Mouse (Mus musculus) hindbrain, embryonic 13.5 days (tissue): ENCODE results near the gene Bfsp1. TPM values are rescaled to one million over a fixed set of nuclear protein-coding genes. Genes with fewer than 3 reads are reported as not detected.

ENCODE experiments used
- ATAC-seq: fragments of 200-750 bp; cut with Nextera tagmentation; 2 replicates; pipeline ENCODE4 v1.8.0; 2017; ENCODE audit warnings: moderate TSS enrichment; ENCODE audit not compliant: low FRiP score
- H3K27ac ChIP-seq: fragments of 300-500 bp; sonication (generic); 2 replicates; pipeline ENCODE4 v1.5.1; 2015; ENCODE audit warnings: inconsistent platforms, mild to moderate bottlenecking, moderate library complexity
- H3K27me3 ChIP-seq: fragments of 300-500 bp; sonication (generic); 2 replicates; pipeline ENCODE4 v1.6.1; 2015; ENCODE audit warnings: mild to moderate bottlenecking, inconsistent platforms
- H3K36me3 ChIP-seq: fragments of 300-500 bp; sonication (generic); 2 replicates; pipeline ENCODE4 v1.6.1; 2015; ENCODE audit warnings: mild to moderate bottlenecking, inconsistent platforms
- H3K4me1 ChIP-seq: fragments of 300-500 bp; sonication (generic); replicated peaks from 2 replicates; pipeline ENCODE4 v1.6.1; 2015; ENCODE audit warnings: inconsistent platforms
- H3K4me2 ChIP-seq: fragments of 300-500 bp; sonication (generic); 2 replicates; pipeline ENCODE4 v1.6.1; 2015; ENCODE audit warnings: inconsistent platforms, mild to moderate bottlenecking, moderate library complexity
- H3K4me3 ChIP-seq: fragments of 300-500 bp; sonication (generic); 2 replicates; pipeline ENCODE4 v1.5.1; 2015; ENCODE audit warnings: mild to moderate bottlenecking, inconsistent platforms
- H3K9ac ChIP-seq: fragments of 300-500 bp; sonication (generic); 2 replicates; pipeline ENCODE4 v1.6.1; 2015; ENCODE audit warnings: mild to moderate bottlenecking, inconsistent platforms
- H3K9me3 ChIP-seq: fragments of 300-500 bp; sonication (generic); 2 replicates; pipeline ENCODE4 v1.6.1; 2016; ENCODE audit warnings: inconsistent platforms
- WGBS: fragments of 180-500 bp; shearing (Covaris S2); methylation state at CpG from one replicate; pipeline ENCODE4 v1.1.7; 2015; 5-methylcytosine and 5-hydroxymethylcytosine counted together
- polyA plus RNA-seq: library from polyadenylated mRNA; unstranded; fragments of >200 nt; fragmentation: Nextera tagmentation; extraction: Ambion mirVana; gene quantifications from 2 replicates; pipeline ENCODE4 v1.2.1, GENCODE M21; 2015

The Bfsp1 gene
- 1.4 and 1.6 TPM in 2 replicates for polyA plus RNA-seq

- 2% methylated on average over 84 of the region's 86 CpGs for WGBS
- ATAC-seq: peak; percentile 83
Measured at GRCm38 (mm10) chr2:143862484-143863231, at the start of gene Bfsp1. Gene Bfsp1 (minus strand): TSS chr2:143863173.

GRCm38 (mm10) chr2:143912199-143912598 is 49.2 kb upstream of the Bfsp1 start:
- Histone ChIP-seq H3K9me3 (no peaks in the 10 kb centered on the region), H3K27me3 (no peaks in the 10 kb centered on the region), H3K36me3 (no peaks in the 10 kb centered on the region), H3K27ac (no peak overlapping the region), H3K4me2 (no peak overlapping the region), H3K4me1 (peaks cover 15% of the 10 kb centered on the region), H3K4me3 (no peak overlapping the region), H3K9ac (no peak overlapping the region)
- ATAC-seq: no peak
- WGBS: 91% methylated on average over 2 of the region's 2 CpGs

More at GRCm38 (mm10) chr2:143862484-143863231, at the start of gene Bfsp1:
- Histone ChIP-seq H3K27me3 (0 out of 2 replicates have a peak, but pooled peaks cover 7% of the 10 kb centered on the region), H3K4me3 (peak within 1 kb of the TSS; percentile 50), H3K27ac (0 out of 2 replicates have a peak within 1 kb of the TSS, but pooled peaks have one; percentile 2), H3K4me2 (peak within 1 kb of the TSS; percentile 71), H3K9me3 (no peaks in the 10 kb centered on the region), H3K9ac (peak within 1 kb of the TSS; percentile 74), H3K36me3 (no peaks in the 10 kb centered on the region), H3K4me1 (peaks cover 12% of the 10 kb centered on the region; the same call in 1 of the 2 replicates)

GRCm38 (mm10) chr2:143909230-143909629 is 46.3 kb upstream of the Bfsp1 start:
- Histone ChIP-seq H3K27me3 (no peaks in the 10 kb centered on the region), H3K4me2 (no peak overlapping the region), H3K4me3 (no peak overlapping the region), H3K9ac (no peak overlapping the region), H3K4me1 (peaks cover 4% of the 10 kb centered on the region; the same call in 1 of the 2 replicates), H3K36me3 (no peaks in the 10 kb centered on the region), H3K27ac (no peak overlapping the region), H3K9me3 (no peaks in the 10 kb centered on the region)
- ATAC-seq: no peak
- 88% methylated on average over 2 of the region's 2 CpGs for WGBS

GRCm38 (mm10) chr2:143904896-143905295 is 41.9 kb upstream of the Bfsp1 start:
- ATAC-seq: no peak
- H3K9ac ChIP-seq: no peak overlapping the region
- H3K36me3 ChIP-seq: no peaks in the 10 kb centered on the region
- no peaks in the 10 kb centered on the region for H3K9me3 ChIP-seq
- H3K4me1 ChIP-seq: no peaks in the 10 kb centered on the region
- no peak overlapping the region for H3K27ac ChIP-seq
- no peak overlapping the region for H3K4me2 ChIP-seq
- H3K4me3 ChIP-seq: no peak overlapping the region
- WGBS: 85% methylated on average over 5 of the region's 5 CpGs
- no peaks in the 10 kb centered on the region for H3K27me3 ChIP-seq

- Histone ChIP-seq H3K27me3 (no peaks in the 10 kb centered on the region), H3K27ac (no peak overlapping the region), H3K4me3 (no peak overlapping the region), H3K36me3 (no peaks in the 10 kb centered on the region), H3K9ac (no peak overlapping the region), H3K4me1 (no peaks in the 10 kb centered on the region), H3K4me2 (no peak overlapping the region), H3K9me3 (no peaks in the 10 kb centered on the region)
- 86% methylated on average over 9 of the region's 9 CpGs for WGBS
- ATAC-seq: no peak
Measured at GRCm38 (mm10) chr2:143903376-143904045, 40.5 kb upstream of the Bfsp1 start.

- Histone ChIP-seq H3K27me3 (no peaks in the 10 kb centered on the region), H3K9ac (no peak overlapping the region), H3K36me3 (no peaks in the 10 kb centered on the region), H3K4me2 (no peak overlapping the region), H3K27ac (no peak overlapping the region), H3K9me3 (no peaks in the 10 kb centered on the region), H3K4me3 (no peak overlapping the region), H3K4me1 (no peaks in the 10 kb centered on the region)
- 80% methylated on average over 5 of the region's 5 CpGs for WGBS
- no peak for ATAC-seq
Measured at GRCm38 (mm10) chr2:143900821-143901351, 37.9 kb upstream of the Bfsp1 start.

- no peaks in the 10 kb centered on the region for H3K4me1 ChIP-seq
- no peak for ATAC-seq
- no peaks in the 10 kb centered on the region for H3K9me3 ChIP-seq
- H3K9ac ChIP-seq: no peak overlapping the region
- no peak overlapping the region for H3K4me3 ChIP-seq
- no peaks in the 10 kb centered on the region for H3K27me3 ChIP-seq
- no peaks in the 10 kb centered on the region for H3K36me3 ChIP-seq
- H3K27ac ChIP-seq: no peak overlapping the region
- no peak overlapping the region for H3K4me2 ChIP-seq
- 94% methylated on average over 9 of the region's 9 CpGs for WGBS
Measured at GRCm38 (mm10) chr2:143899470-143900220, 36.7 kb upstream of the Bfsp1 start.

GRCm38 (mm10) chr2:143891302-143892048 is 28.5 kb upstream of the Bfsp1 start:
- ATAC-seq: no peak
- Histone ChIP-seq H3K9me3 (no peaks in the 10 kb centered on the region), H3K27ac (no peak overlapping the region), H3K4me2 (no peak overlapping the region), H3K4me1 (no peaks in the 10 kb centered on the region), H3K36me3 (no peaks in the 10 kb centered on the region), H3K4me3 (no peak overlapping the region), H3K27me3 (no peaks in the 10 kb centered on the region), H3K9ac (no peak overlapping the region)
- WGBS: 89% methylated on average over 10 of the region's 10 CpGs

- H3K27ac ChIP-seq: no peak overlapping the region
- H3K9ac ChIP-seq: no peak overlapping the region
- WGBS: 64% methylated on average over 12 of the region's 12 CpGs
- ATAC-seq: no peak
- no peak overlapping the region for H3K4me3 ChIP-seq
- no peaks in the 10 kb centered on the region for H3K4me1 ChIP-seq
- H3K27me3 ChIP-seq: no peaks in the 10 kb centered on the region
- no peaks in the 10 kb centered on the region for H3K36me3 ChIP-seq
- no peaks in the 10 kb centered on the region for H3K9me3 ChIP-seq
- no peak overlapping the region for H3K4me2 ChIP-seq
Measured at GRCm38 (mm10) chr2:143889860-143890433, 27.0 kb upstream of the Bfsp1 start.

GRCm38 (mm10) chr2:143889131-143889859 is 26.3 kb upstream of the Bfsp1 start:
- Histone ChIP-seq H3K4me1 (no peaks in the 10 kb centered on the region), H3K27me3 (no peaks in the 10 kb centered on the region), H3K4me3 (no peak overlapping the region), H3K27ac (no peak overlapping the region), H3K9ac (no peak overlapping the region), H3K36me3 (no peaks in the 10 kb centered on the region), H3K9me3 (no peaks in the 10 kb centered on the region), H3K4me2 (no peak overlapping the region)
- WGBS: 88% methylated on average over 15 of the region's 15 CpGs
- ATAC-seq: no peak
